Mouse (Mus musculus) lung, postnatal 0 days (tissue): ENCODE data around the gene Kcnh1.

ENCODE experiments used
- CTCF ChIP-seq: IDR thresholded peaks from 2 replicates; pipeline ENCODE4 v1.5.1; 2016; ENCODE audit warnings: antibody characterized with exemption, mild to moderate bottlenecking
- EP300 ChIP-seq: IDR thresholded peaks from 2 replicates; pipeline ENCODE4 v1.6.1; 2016; ENCODE audit warnings: antibody characterized with exemption, mild to moderate bottlenecking, control low read depth

GRCm38 (mm10) chr1:192476704-192477103 is 286.1 kb downstream of the Kcnh1 start:
- peak; percentile 93 for TF ChIP-seq EP300
- no peak for TF ChIP-seq CTCF
